Mouse (Mus musculus) spleen, adult 12 weeks (tissue): ENCODE measurements around the gene Wls.

Experiments
- DNase-seq: peaks from one replicate; pipeline ENCODE4 v3.0.0; 2022; ENCODE audit warnings: low spot score

The Wls gene

DNA sequence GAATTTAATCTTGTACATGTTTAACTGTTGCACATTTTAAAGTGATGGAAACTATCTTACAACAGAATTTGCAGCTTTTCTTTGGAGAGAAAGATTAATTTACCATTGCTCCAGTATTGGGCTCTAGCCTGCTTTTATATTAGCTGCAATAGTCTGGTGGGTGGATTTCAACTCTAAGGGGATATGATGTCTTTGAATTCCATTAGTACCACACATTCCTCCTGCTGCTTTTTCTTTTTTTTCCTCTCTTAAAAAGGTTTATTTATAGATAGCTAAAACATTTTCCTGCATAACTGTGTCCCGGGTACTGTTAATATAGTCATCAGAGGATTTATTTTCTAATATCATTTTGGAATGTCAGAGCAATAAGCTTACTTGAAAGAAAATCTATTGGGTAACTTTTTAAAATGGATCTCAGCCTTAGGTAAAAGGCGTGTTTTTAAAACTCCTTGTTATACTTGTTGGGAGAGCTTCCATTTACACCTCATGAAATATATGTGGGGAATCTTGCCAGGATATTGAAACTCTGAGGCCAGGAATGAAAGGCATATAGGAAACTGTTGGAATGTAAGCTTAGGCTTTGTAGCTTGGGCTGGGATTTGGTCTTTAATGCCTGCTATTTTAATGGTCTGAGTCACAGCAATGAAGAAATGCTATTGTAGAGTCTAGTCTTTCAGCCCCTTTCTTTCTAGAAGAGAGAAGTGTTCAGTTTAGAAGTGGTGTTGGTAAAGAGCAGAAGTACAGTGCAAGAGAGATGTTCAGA lies 78.0 kb downstream of the Wls start:
- no peak for DNase-seq
